Mouse (Mus musculus) intestine, embryonic 16.5 days (tissue): ENCODE data around the gene Bbs9. TPM values are rescaled to one million over a fixed set of nuclear protein-coding genes. Genes with fewer than 3 reads are reported as not detected.
A peak's percentile ranks its signal among the peaks of the same experiment; 100 is the strongest.

Experiments
- ATAC-seq: fragments of 200-750 bp; cut with Nextera tagmentation; 2 replicates; pipeline ENCODE4 v1.8.0; 2017; ENCODE audit warnings: moderate TSS enrichment, moderate library complexity
- H3K27ac ChIP-seq: fragments of 300-500 bp; sonication (generic); 2 replicates; pipeline ENCODE4 v1.5.1; 2014; ENCODE audit warnings: mild to moderate bottlenecking, low read length
- H3K27me3 ChIP-seq: fragments of 300-500 bp; sonication (generic); replicated peaks from 2 replicates; pipeline ENCODE4 v1.6.1; 2014; ENCODE audit warnings: low read length, control low read depth, mixed read lengths; ENCODE audit not compliant: control insufficient read depth, insufficient read depth
- H3K36me3 ChIP-seq: fragments of 300-500 bp; sonication (generic); 2 replicates; pipeline ENCODE4 v1.6.1; 2014; ENCODE audit warnings: low read length, control low read depth; ENCODE audit not compliant: control insufficient read depth, insufficient read depth
- H3K4me1 ChIP-seq: fragments of 300-500 bp; sonication (generic); 2 replicates; pipeline ENCODE4 v1.6.1; 2014; ENCODE audit warnings: low read length, control low read depth, mixed read lengths; ENCODE audit not compliant: control insufficient read depth, insufficient read depth
- H3K4me2 ChIP-seq: fragments of 300-500 bp; sonication (generic); 2 replicates; pipeline ENCODE4 v1.6.1; 2014; ENCODE audit warnings: low read depth, low read length, control low read depth
- H3K4me3 ChIP-seq: fragments of 300-500 bp; sonication (generic); 2 replicates; pipeline ENCODE4 v1.5.1; 2014; ENCODE audit warnings: mild to moderate bottlenecking, low read length
- H3K9ac ChIP-seq: fragments of 300-500 bp; sonication (generic); 2 replicates; pipeline ENCODE4 v1.6.1; 2014; ENCODE audit warnings: low read depth, low read length
- H3K9me3 ChIP-seq: fragments of 300-500 bp; sonication (generic); 2 replicates; pipeline ENCODE4 v1.6.1; 2016; ENCODE audit warnings: low read length, control low read depth; ENCODE audit not compliant: control insufficient read depth
- WGBS: fragments of 180-500 bp; shearing (Covaris S2); extraction: QIAGEN DNeasy Blood & Tissue Kit; methylation state at CpG from one replicate; pipeline ENCODE4 v1.1.7; 2014; 5-methylcytosine and 5-hydroxymethylcytosine counted together
- polyA plus RNA-seq: library from polyadenylated mRNA; unstranded; fragments of >200 nt; fragmentation: Nextera tagmentation; extraction: Ambion mirVana; gene quantifications from 2 replicates; pipeline ENCODE4 v1.2.1, GENCODE M21; 2015

Gene Bbs9
- polyA plus RNA-seq, 1 experiment from 2014 or later, result 12.6 TPM

GRCm38 (mm10) chr9:22484562-22485308, 9.2 kb downstream of the Bbs9 start:
- H3K4me2 ChIP-seq, result no peak overlapping the region
- no peak overlapping the region for H3K4me3 ChIP-seq
- H3K27me3 ChIP-seq, result no peaks in the 10 kb centered on the region
- H3K9me3 ChIP-seq, result no peaks in the 10 kb centered on the region
- H3K4me1 ChIP-seq, result no peaks in the 10 kb centered on the region
- H3K36me3 ChIP-seq, result no peaks in the 10 kb centered on the region
- H3K9ac ChIP-seq, result no peak overlapping the region
- H3K27ac ChIP-seq, result no peak overlapping the region
- no peak; the same call in 1 of the 2 replicates for ATAC-seq
- WGBS, result 79% methylated on average over 12 of the region's 12 CpGs

DNA sequence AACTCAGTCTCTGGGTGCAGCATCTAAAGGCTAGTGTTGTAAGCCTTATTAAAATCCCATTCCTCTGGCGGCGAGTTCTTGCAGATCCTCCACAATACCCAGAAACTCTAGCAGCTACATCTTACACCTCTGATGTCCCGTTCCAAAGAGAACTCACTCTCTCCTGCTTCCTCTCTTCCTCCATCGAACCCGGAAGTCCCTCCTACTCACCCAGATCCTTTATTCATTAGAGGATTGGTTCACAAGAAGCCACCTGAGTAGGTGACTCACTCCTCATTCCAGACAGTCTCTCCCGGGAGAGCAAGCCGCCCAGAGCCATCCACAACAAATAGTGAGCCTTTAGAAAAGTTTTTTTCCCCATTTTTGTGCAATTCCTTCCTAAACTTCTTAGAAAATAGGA, 10.7 kb downstream of the Bbs9 start:
- no peaks in the 10 kb centered on the region for H3K9me3 ChIP-seq
- no peaks in the 10 kb centered on the region for H3K4me1 ChIP-seq
- H3K27ac ChIP-seq, result no peak overlapping the region
- no peak overlapping the region for H3K4me3 ChIP-seq
- no peak overlapping the region for H3K4me2 ChIP-seq
- no peak overlapping the region for H3K9ac ChIP-seq
- 89% methylated on average over 7 of the region's 7 CpGs for WGBS
- no peaks in the 10 kb centered on the region for H3K27me3 ChIP-seq
- ATAC-seq, result no peak
- no peaks in the 10 kb centered on the region for H3K36me3 ChIP-seq

DNA sequence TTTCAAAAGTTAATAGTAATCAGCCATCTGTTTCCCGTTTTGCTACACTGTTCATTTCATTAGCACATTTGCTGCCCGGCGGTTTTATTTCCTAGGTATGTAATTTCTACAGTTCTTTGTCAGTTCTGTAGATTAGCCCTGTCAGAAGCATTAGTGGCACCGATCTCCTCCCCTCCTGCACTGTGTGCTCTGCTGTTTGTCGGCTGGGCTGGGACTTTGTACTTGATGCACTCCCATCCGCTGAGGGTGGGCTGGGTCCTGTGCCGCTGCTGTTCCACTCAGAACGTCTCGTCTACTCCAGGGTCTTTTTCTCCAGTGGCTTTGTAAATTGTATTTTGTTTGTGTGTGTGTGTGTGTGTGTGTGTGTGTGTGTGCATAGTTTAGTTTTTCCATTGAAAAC, 13.4 kb downstream of the Bbs9 start:
- ATAC-seq, result 0 out of 2 replicates have a peak, but pooled peaks have one; percentile 52
- no peaks in the 10 kb centered on the region for H3K9me3 ChIP-seq
- no peak overlapping the region for H3K4me3 ChIP-seq
- 44% methylated on average over 9 of the region's 9 CpGs for WGBS
- no peak overlapping the region for H3K4me2 ChIP-seq
- no peaks in the 10 kb centered on the region for H3K36me3 ChIP-seq
- no peaks in the 10 kb centered on the region for H3K4me1 ChIP-seq
- no peaks in the 10 kb centered on the region for H3K27me3 ChIP-seq
- no peak overlapping the region for H3K9ac ChIP-seq
- H3K27ac ChIP-seq, result no peak overlapping the region

- H3K27ac ChIP-seq, result no peak overlapping the region
- H3K4me1 ChIP-seq, result no peaks in the 10 kb centered on the region
- H3K9ac ChIP-seq, result no peak overlapping the region
- H3K27me3 ChIP-seq, result no peaks in the 10 kb centered on the region
- H3K9me3 ChIP-seq, result no peaks in the 10 kb centered on the region
- H3K4me3 ChIP-seq, result no peak overlapping the region
- no peak for ATAC-seq
- H3K36me3 ChIP-seq, result no peaks in the 10 kb centered on the region
- H3K4me2 ChIP-seq, result no peak overlapping the region
- WGBS, result 80% methylated on average over 9 of the region's 9 CpGs
Observed at GRCm38 (mm10) chr9:22494203-22494807, 18.8 kb downstream of the Bbs9 start.

- no peaks in the 10 kb centered on the region for H3K36me3 ChIP-seq
- H3K4me3 ChIP-seq, result no peak overlapping the region
- no peak for ATAC-seq
- no peaks in the 10 kb centered on the region for H3K27me3 ChIP-seq
- H3K4me1 ChIP-seq, result no peaks in the 10 kb centered on the region
- H3K9ac ChIP-seq, result no peak overlapping the region
- H3K4me2 ChIP-seq, result no peak overlapping the region
- no peak overlapping the region for H3K27ac ChIP-seq
- 86% methylated on average over 2 of the region's 2 CpGs for WGBS
- H3K9me3 ChIP-seq, result no peaks in the 10 kb centered on the region
Observed at GRCm38 (mm10) chr9:22495133-22495532, 19.6 kb downstream of the Bbs9 start.

- H3K27ac ChIP-seq, result no peak overlapping the region
- no peak for ATAC-seq
- no peaks in the 10 kb centered on the region for H3K27me3 ChIP-seq
- no peaks in the 10 kb centered on the region for H3K36me3 ChIP-seq
- H3K4me3 ChIP-seq, result no peak overlapping the region
- no peaks in the 10 kb centered on the region for H3K9me3 ChIP-seq
- H3K9ac ChIP-seq, result no peak overlapping the region
- 75% methylated on average over 6 of the region's 6 CpGs for WGBS
- no peaks in the 10 kb centered on the region for H3K4me1 ChIP-seq
- H3K4me2 ChIP-seq, result no peak overlapping the region
Observed at GRCm38 (mm10) chr9:22497021-22497767, 21.7 kb downstream of the Bbs9 start.

- no peaks in the 10 kb centered on the region for H3K9me3 ChIP-seq
- 59% methylated on average over 2 of the region's 2 CpGs for WGBS
- no peaks in the 10 kb centered on the region for H3K27me3 ChIP-seq
- no peak overlapping the region for H3K27ac ChIP-seq
- H3K36me3 ChIP-seq, result no peaks in the 10 kb centered on the region
- peaks cover 2% of the 10 kb centered on the region; the same call in 1 of the 2 replicates for H3K4me1 ChIP-seq
- H3K4me2 ChIP-seq, result no peak overlapping the region
- no peak overlapping the region for H3K9ac ChIP-seq
- no peak overlapping the region for H3K4me3 ChIP-seq
- ATAC-seq, result no peak
Observed at GRCm38 (mm10) chr9:22502972-22503371, 27.5 kb downstream of the Bbs9 start.

DNA sequence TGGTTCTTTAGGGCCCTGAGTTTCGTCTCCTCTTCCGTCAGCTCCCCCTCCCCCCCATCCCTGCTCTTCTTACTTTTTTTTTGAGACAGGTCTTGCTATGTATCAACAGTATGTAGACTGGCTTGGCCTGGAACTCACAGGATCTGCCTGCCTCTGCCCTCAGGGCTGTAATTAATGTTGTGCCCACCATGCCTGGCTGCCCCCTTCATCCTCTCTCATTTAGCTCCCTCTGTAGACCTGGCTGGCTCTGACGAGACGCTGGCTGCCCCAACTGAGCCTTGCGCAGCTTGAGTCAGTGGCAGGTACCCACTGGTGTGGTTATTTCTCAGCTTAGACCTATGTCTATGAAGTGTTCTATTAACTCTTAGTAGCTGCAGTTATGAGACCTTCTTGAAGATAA, 28.1 kb downstream of the Bbs9 start:
- no peaks in the 10 kb centered on the region for H3K36me3 ChIP-seq
- no peak overlapping the region for H3K4me3 ChIP-seq
- H3K27ac ChIP-seq, result no peak overlapping the region
- peaks cover 2% of the 10 kb centered on the region; the same call in 1 of the 2 replicates for H3K4me1 ChIP-seq
- no peak overlapping the region for H3K9ac ChIP-seq
- WGBS, result 82% methylated on average over 5 of the region's 5 CpGs
- H3K9me3 ChIP-seq, result no peaks in the 10 kb centered on the region
- no peak overlapping the region for H3K4me2 ChIP-seq
- no peak for ATAC-seq
- H3K27me3 ChIP-seq, result no peaks in the 10 kb centered on the region

- no peak overlapping the region for H3K9ac ChIP-seq
- H3K27me3 ChIP-seq, result no peaks in the 10 kb centered on the region
- H3K4me3 ChIP-seq, result no peak overlapping the region
- H3K4me1 ChIP-seq, result peaks cover 2% of the 10 kb centered on the region; the same call in 1 of the 2 replicates
- no peak overlapping the region for H3K4me2 ChIP-seq
- H3K27ac ChIP-seq, result no peak overlapping the region; the same call in 1 of the 2 replicates
- no peaks in the 10 kb centered on the region for H3K9me3 ChIP-seq
- no peaks in the 10 kb centered on the region for H3K36me3 ChIP-seq
- ATAC-seq, result peak; percentile 91
- 69% methylated on average over 2 of the region's 2 CpGs for WGBS
Observed at GRCm38 (mm10) chr9:22505574-22505973, 30.1 kb downstream of the Bbs9 start.
